Comparison of ENCODE assay signal across 21 mouse cellular contexts in genomic region chr2:34670470-34670869, GRCm38 (mm10).
"Had no signal": no experiment of that assay in that cellular context is flagged by ENCODE, and none has a peak within 500 bp of the region (broad histone marks: within the 10 kb centered on the region; RNA-seq: fewer than 3 reads in every experiment).

No protein-coding gene starts in this region.

- H3K4me3 ChIP-seq: layer of hippocampus, adult 2 months; left cerebral cortex, adult 2 months had no signal

- H3K27ac ChIP-seq: gastrocnemius, adult 2 months; hindbrain, embryonic 12.5 days; hindbrain, embryonic 14.5 days; intestine, embryonic 15.5 days; layer of hippocampus, adult 2 months; left cerebral cortex, adult 2 months; limb, embryonic 12.5 days had no signal

- ATAC-seq: inflammation-experienced regulatory T-cells, adult 6 months; intestine, postnatal 0 days had no signal

- H3K9ac ChIP-seq: limb, embryonic 12.5 days had no signal

- H3K9me3 ChIP-seq: heart, embryonic 10.5 days; heart, embryonic 12.5 days; hindbrain, embryonic 10.5 days; hindbrain, embryonic 12.5 days; intestine, embryonic 15.5 days; limb, embryonic 10.5 days; limb, embryonic 12.5 days had no signal

- DNase-seq: gastrocnemius, adult 2 months; gastrocnemius, postnatal 10 days; gastrocnemius, postnatal 25 days; kidney, adult 18-20 months; kidney, adult 8-10 months; kidney, postnatal 10 days; kidney, postnatal 25 days; kidney, postnatal 4 days; liver had no signal
